In the genomic region with DNA sequence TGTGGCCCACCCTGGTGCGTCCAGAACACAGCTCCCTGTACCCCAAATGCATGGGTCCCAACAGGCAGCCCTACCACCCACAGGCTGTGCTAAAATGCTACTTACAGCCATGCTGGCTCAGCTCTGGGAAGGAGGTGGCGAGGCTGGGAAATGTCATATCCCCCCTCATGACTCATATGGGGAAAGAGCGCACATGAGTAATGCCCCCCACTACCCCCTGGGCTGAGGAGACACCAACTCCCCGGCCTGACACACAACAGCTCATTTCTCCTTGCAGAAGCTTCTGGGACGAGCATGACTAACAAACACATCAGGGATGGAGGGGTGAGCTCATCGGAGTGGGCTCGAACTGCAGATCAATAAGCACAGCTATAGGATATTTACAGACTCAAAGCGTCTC, we compare ENCODE assay signal across 12 mouse cellular contexts.
"Had no signal": no experiment of that assay in that cellular context is flagged by ENCODE, and none has a peak within 500 bp of the region (broad histone marks: within the 10 kb centered on the region; RNA-seq: fewer than 3 reads in every experiment).

No protein-coding gene starts in this region.

- ATAC-seq: midbrain, embryonic 13.5 days; midbrain, embryonic 15.5 days had no signal

- DNase-seq: lung, adult 2 months; lung, postnatal 14 days; retina, postnatal 1 day; right cerebral cortex, adult 18-20 months; right cerebral cortex, postnatal 25 days; right cerebral cortex, postnatal 4 days; spleen, adult 18-20 months; thymus, adult 18-20 months; thymus, postnatal 14 days; thymus, postnatal 36 days had no signal
